Mouse (Mus musculus) thymus, adult 2 months (tissue): Measurements from ENCODE around the gene Aqp3. TPM values are rescaled to one million over a fixed set of nuclear protein-coding genes. Genes with fewer than 3 reads are reported as not detected.

Experiments
- DNase-seq: peaks from one replicate; pipeline ENCODE4 v3.0.0; 2021
- H3K27ac ChIP-seq: fragments of 200-500 bp; 2 replicates; pipeline ENCODE4 v1.5.1; 2012; ENCODE audit warnings: low read length, control low read depth; ENCODE audit not compliant: control insufficient read depth, insufficient read depth
- H3K27me3 ChIP-seq: fragments of 200-500 bp; 2 replicates; pipeline ENCODE4 v1.6.1; 2012; ENCODE audit warnings: mild to moderate bottlenecking, low read length, moderate library complexity, mixed read lengths; ENCODE audit not compliant: control insufficient read depth, insufficient read depth
- H3K36me3 ChIP-seq: fragments of 200-500 bp; 2 replicates; pipeline ENCODE4 v1.6.1; 2012; ENCODE audit warnings: mild to moderate bottlenecking, low read length, moderate library complexity; ENCODE audit not compliant: control insufficient read depth, insufficient read depth
- H3K4me1 ChIP-seq: fragments of 200-500 bp; replicated peaks from 2 replicates; pipeline ENCODE4 v1.6.1; 2012; ENCODE audit warnings: low read length; ENCODE audit not compliant: control insufficient read depth, insufficient read depth
- H3K4me3 ChIP-seq: fragments of 200-500 bp; 2 replicates; pipeline ENCODE4 v1.5.1; 2012; ENCODE audit warnings: mild to moderate bottlenecking, low read length, control low read depth, moderate library complexity; ENCODE audit not compliant: control insufficient read depth, insufficient read depth
- CTCF ChIP-seq: fragments of 200-500 bp; IDR thresholded peaks from 2 replicates; pipeline ENCODE4 v1.5.1; 2012; ENCODE audit warnings: mild to moderate bottlenecking, control low read depth, low read length, moderate library complexity, borderline replicate concordance; ENCODE audit not compliant: control insufficient read depth, poor library complexity, insufficient read depth; ENCODE audit errors: extremely low read depth
- POLR2A ChIP-seq: fragments of 200-500 bp; IDR thresholded peaks from 2 replicates; pipeline ENCODE4 v1.6.1; 2012; ENCODE audit warnings: mild to moderate bottlenecking, low read length, control low read depth, moderate library complexity; ENCODE audit not compliant: control insufficient read depth, poor library complexity, insufficient read depth; ENCODE audit errors: extremely low read depth
- WGBS: fragments of 180-500 bp; shearing (Covaris S2); methylation state at CpG from one replicate; pipeline ENCODE4 v1.1.7; 2018; 5-methylcytosine and 5-hydroxymethylcytosine counted together
- polyA plus RNA-seq: library from polyadenylated mRNA; depleted of rRNA; stranded (reverse); fragments of >200 nt; gene quantifications from 2 replicates; pipeline ENCODE4 v1.2.3, GENCODE M21; 2012; rRNA removed

The Aqp3 gene
- polyA plus RNA-seq, 1 experiment: 21.1 TPM

DNA sequence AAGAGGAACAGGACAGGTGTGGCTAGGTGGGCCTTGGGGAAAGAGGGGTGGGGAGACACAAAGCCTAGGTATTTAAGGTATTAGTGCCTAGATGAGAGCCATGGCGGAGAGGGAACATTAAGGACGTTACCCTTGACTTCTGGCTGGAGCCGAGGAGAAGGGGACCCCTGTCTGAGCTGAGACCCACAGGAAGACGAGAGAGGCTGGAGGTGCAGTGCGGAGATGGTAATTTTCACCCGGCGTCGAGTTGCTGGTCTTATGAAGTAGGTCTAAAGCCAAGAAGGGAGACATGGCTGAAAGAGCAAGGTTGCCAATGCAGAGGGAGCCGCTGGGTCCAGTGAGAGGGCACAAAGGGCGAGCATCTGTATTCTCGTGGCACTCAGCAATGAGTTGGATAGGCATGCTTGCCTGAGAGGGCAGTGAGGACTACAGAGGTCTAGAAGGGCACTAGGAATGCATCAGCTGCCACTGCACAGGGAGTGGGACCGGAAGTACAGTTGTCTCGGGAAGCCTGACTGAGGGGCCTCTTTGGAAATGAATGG is 51.7 kb downstream of the Aqp3 start:
- DNase-seq: no peak
- Histone ChIP-seq H3K27ac (no peak overlapping the region), H3K4me3 (no peak overlapping the region), H3K27me3 (no peaks in the 10 kb centered on the region), H3K36me3 (no peaks in the 10 kb centered on the region), H3K4me1 (no peaks in the 10 kb centered on the region)
- WGBS: 89% methylated on average over 13 of the region's 13 CpGs
- no peak for TF ChIP-seq POLR2A

DNA sequence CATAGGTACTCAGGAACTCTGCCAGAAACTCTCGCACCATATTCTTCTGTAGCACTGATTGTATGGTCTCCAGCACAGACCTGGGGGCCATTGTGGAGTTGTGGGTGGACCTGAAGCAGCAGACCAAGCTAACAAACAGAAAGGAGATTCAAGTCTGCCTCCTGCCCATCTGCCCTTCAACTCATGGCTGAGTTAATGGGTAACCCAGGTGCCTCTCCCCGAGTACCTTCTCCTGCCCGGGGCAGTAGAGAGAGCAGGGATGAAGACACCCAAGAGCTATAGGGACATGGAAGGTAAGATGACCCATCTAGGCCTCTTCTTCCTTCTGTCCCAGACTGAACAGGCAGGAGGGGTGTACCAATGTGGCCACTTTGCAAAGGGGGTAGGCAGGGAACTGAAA is 52.7 kb downstream of the Aqp3 start:
- 98% methylated on average over 3 of the region's 3 CpGs for WGBS
- TF ChIP-seq CTCF (no peak), POLR2A (no peak)
- H3K4me1 ChIP-seq: no peaks in the 10 kb centered on the region
- no peaks in the 10 kb centered on the region for H3K36me3 ChIP-seq
- no peak for DNase-seq
- H3K27ac ChIP-seq: no peak overlapping the region
- H3K27me3 ChIP-seq: no peaks in the 10 kb centered on the region
- no peak overlapping the region for H3K4me3 ChIP-seq

DNA sequence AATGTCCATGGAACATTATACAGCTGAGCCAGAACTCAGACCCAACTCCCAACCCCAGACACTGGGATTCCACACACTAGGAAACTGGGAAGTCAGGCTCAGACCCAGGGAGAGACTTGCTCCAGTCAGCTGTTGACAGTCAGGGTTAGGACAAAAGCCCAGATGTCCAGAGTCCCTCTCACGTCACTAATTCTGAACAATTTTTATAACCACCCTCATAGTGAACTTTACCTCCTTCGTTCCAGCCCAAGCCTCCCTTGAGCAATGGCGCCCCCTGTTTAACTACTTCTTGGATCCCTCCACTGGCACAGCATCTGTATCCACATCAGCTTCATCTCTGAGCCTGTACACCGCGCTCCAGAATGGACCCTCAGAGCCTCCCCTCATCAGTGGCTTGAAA is 54.0 kb downstream of the Aqp3 start:
- TF ChIP-seq CTCF (no peak), POLR2A (no peak)
- H3K27ac ChIP-seq: no peak overlapping the region
- no peak overlapping the region for H3K4me3 ChIP-seq
- H3K27me3 ChIP-seq: no peaks in the 10 kb centered on the region
- WGBS: 90% methylated on average over 5 of the region's 5 CpGs
- no peaks in the 10 kb centered on the region for H3K4me1 ChIP-seq
- no peaks in the 10 kb centered on the region for H3K36me3 ChIP-seq
- DNase-seq: no peak

DNA sequence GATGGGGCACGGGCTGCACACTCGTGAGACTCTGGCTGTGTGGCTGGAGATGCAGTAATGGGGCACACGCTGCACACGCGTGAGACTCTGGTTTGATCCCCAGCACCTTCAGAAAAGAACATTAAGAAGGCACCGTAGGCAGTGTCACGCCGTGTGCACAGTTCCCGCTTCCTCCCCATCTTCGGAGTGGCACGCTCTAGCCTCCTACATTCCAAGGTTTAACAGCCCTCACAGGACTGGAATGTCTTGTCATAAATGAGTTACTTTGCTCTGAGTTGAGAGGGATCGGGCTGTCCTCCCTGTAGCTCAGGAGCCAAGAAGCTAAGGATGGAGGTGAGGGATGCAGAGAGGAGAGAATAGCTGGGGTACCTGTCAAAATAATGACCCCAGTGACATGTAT is 55.1 kb downstream of the Aqp3 start:
- no peak overlapping the region for H3K27ac ChIP-seq
- no peaks in the 10 kb centered on the region for H3K27me3 ChIP-seq
- no peaks in the 10 kb centered on the region for H3K4me1 ChIP-seq
- no peak overlapping the region for H3K4me3 ChIP-seq
- DNase-seq: no peak
- WGBS: 92% methylated on average over 12 of the region's 12 CpGs
- TF ChIP-seq CTCF (no peak), POLR2A (no peak)
- no peaks in the 10 kb centered on the region for H3K36me3 ChIP-seq

Other genes starting within 250 kb of the Aqp3 start
- gene B4galt1, start 244.2 kb downstream of the Aqp3 start, polyA plus RNA-seq: 34.1 and 49.4 TPM in 2 replicates
- gene Spink4, start 178.1 kb downstream of the Aqp3 start, polyA plus RNA-seq: 7.1 and 15.8 TPM in 2 replicates
- gene Bag1, start 149.9 kb downstream of the Aqp3 start, polyA plus RNA-seq: 94.5 and 166 TPM in 2 replicates
- 12.5 and 16.9 TPM in 2 replicates for gene Chmp5, start 149.8 kb downstream of the Aqp3 start, polyA plus RNA-seq
- 39.4 and 43.4 TPM in 2 replicates for gene Nfx1, start 127.3 kb downstream of the Aqp3 start, polyA plus RNA-seq
- gene Aqp7, start 50.0 kb downstream of the Aqp3 start, polyA plus RNA-seq: 5.3 and 5.5 TPM in 2 replicates
- gene Nol6, start 26.3 kb upstream of the Aqp3 start, polyA plus RNA-seq: 47.8 and 54.1 TPM in 2 replicates
- gene Ube2r2, start 37.6 kb upstream of the Aqp3 start, polyA plus RNA-seq: 41.1 and 47.5 TPM in 2 replicates
- gene Ubap2, start 177.0 kb upstream of the Aqp3 start, polyA plus RNA-seq: 183 and 221 TPM in 2 replicates
- gene Dcaf12, start 216.7 kb upstream of the Aqp3 start, polyA plus RNA-seq: 37.7 and 42.9 TPM in 2 replicates